20 mouse cellular contexts compared by ENCODE assay signal in the genomic region with DNA sequence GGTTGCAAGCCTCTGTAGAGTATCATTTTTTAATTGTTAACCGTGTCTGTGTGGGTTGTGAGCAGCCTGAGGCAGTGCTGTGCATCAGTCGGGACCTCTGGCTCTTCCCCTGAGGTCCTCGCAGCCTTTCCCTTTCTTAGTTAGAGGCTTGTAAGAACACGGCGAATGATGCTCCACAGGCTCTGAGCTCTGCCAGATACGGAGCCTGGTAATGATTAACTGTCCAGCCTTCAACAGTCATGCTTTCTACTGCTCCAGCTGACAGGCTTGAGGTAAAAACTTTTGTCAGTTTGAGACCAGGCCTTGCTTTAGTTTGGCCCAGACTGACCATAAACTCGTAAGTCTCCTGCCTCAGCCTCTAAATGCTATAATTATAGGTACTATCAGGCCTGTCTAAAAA. TPM values are rescaled to one million over a fixed set of nuclear protein-coding genes. Genes with fewer than 3 reads are reported as not detected.
DNase-seq lines count a peak whose midpoint lies in the region; ATAC-seq and TF ChIP-seq lines count a peak whose summit lies in the region.
"Had no signal": no experiment of that assay in that cellular context is flagged by ENCODE, and none has a peak within 500 bp of the region (broad histone marks: within the 10 kb centered on the region; RNA-seq: fewer than 3 reads in every experiment).

No protein-coding gene starts in this region.

- H3K9ac ChIP-seq in intestine, embryonic 14.5 days (ENCODE audit: low read length): no peak overlapping the region
- no peak overlapping the region for H3K9ac ChIP-seq in intestine, embryonic 16.5 days (ENCODE audit: low read depth, low read length)
- peak overlapping the region; percentile 39 for H3K9ac ChIP-seq in liver, embryonic 12.5 days
- no peak overlapping the region; the same call in 1 of the 2 replicates for H3K9ac ChIP-seq in liver, postnatal 0 days (replicated peaks)
- H3K9ac ChIP-seq: forebrain, embryonic 13.5 days; heart, embryonic 12.5 days; lung, embryonic 15.5 days had no signal

- H3K4me2 ChIP-seq in intestine, embryonic 14.5 days (ENCODE audit: low read length): no peak overlapping the region
- no peak overlapping the region for H3K4me2 ChIP-seq in intestine, embryonic 16.5 days (ENCODE audit: low read depth, low read length)
- peak overlapping the region; percentile 31 for H3K4me2 ChIP-seq in liver, embryonic 12.5 days
- peak overlapping the region; percentile 54 for H3K4me2 ChIP-seq in liver, postnatal 0 days (ENCODE audit: low read depth, low read length)
- H3K4me2 ChIP-seq: forebrain, embryonic 13.5 days; heart, embryonic 12.5 days; lung, embryonic 15.5 days; midbrain, embryonic 11.5 days had no signal

- ATAC-seq in intestine, embryonic 14.5 days (replicated peaks; ENCODE audit: low FRiP score, low TSS enrichment, low read depth): no peak
- ATAC-seq in intestine, embryonic 16.5 days: no peak
- no peak for ATAC-seq in liver, embryonic 12.5 days
- ATAC-seq in liver, postnatal 0 days: no peak
- ATAC-seq: forebrain, embryonic 13.5 days; hindbrain, postnatal 0 days had no signal

- 43% methylated on average over 7 of the region's 7 CpGs for WGBS in intestine, embryonic 14.5 days
- 45% methylated on average over 7 of the region's 7 CpGs for WGBS in intestine, embryonic 16.5 days
- 74% methylated on average over 7 of the region's 7 CpGs for WGBS in liver, embryonic 12.5 days (ENCODE audit: insufficient replicate concordance)
- 68% methylated on average over 7 of the region's 7 CpGs for WGBS in liver, postnatal 0 days (ENCODE audit: insufficient replicate concordance)

- H3K36me3 ChIP-seq in intestine, embryonic 14.5 days (ENCODE audit: control insufficient read depth, insufficient read depth, low read length): peaks cover 36% of the 10 kb centered on the region
- H3K36me3 ChIP-seq in intestine, embryonic 16.5 days (ENCODE audit: control insufficient read depth, insufficient read depth, low read length): peaks cover 9% of the 10 kb centered on the region; the same call in 1 of the 2 replicates
- peaks cover 54% of the 10 kb centered on the region for H3K36me3 ChIP-seq in liver, embryonic 12.5 days
- peaks cover 32% of the 10 kb centered on the region for H3K36me3 ChIP-seq in liver, postnatal 0 days (replicated peaks; ENCODE audit: insufficient read depth, low read length)

- no peak for TF ChIP-seq CTCF in liver, postnatal 0 days (IDR thresholded peaks at IDR 0.05; ENCODE audit: low read depth)

- peak; percentile 48 for DNase-seq in intestine, embryonic 14.5 days (ENCODE audit: low spot score)
- DNase-seq in liver: no peak
- DNase-seq in kidney, postnatal 25 days: peak; percentile 67 to 80
- peak; percentile 26 for DNase-seq in liver, postnatal 0 days
- no peak for DNase-seq in frontal cortex, postnatal 36 days (ENCODE audit: low spot score in 2 of 2)
- no peak for DNase-seq in natural killer cell, adult 2 months (ENCODE audit: low spot score in 2 of 2)
- DNase-seq: adrenal gland, postnatal 36 days; cerebellum, adult 9-11 months; gastrocnemius, postnatal 36 days; heart, postnatal 36 days had no signal

- no peak overlapping the region for H3K27ac ChIP-seq in intestine, embryonic 14.5 days (ENCODE audit: low read depth)
- no peak overlapping the region; the same call in 1 of the 2 replicates for H3K27ac ChIP-seq in intestine, embryonic 16.5 days (ENCODE audit: low read length)
- H3K27ac ChIP-seq in liver, embryonic 12.5 days: peak overlapping the region; percentile 60
- H3K27ac ChIP-seq in liver, postnatal 0 days (ENCODE audit: low read depth): peak overlapping the region; percentile 53; the same call in 1 of the 2 replicates
- H3K27ac ChIP-seq: forebrain, embryonic 13.5 days; hindbrain, postnatal 0 days; layer of hippocampus, adult 2 months; limb, embryonic 10.5 days; lung, embryonic 15.5 days; macrophage had no signal

- no peaks in the 10 kb centered on the region for H3K9me3 ChIP-seq in intestine, embryonic 14.5 days (ENCODE audit: control insufficient read depth, low read length)
- no peaks in the 10 kb centered on the region for H3K9me3 ChIP-seq in intestine, embryonic 16.5 days (ENCODE audit: control insufficient read depth, low read length)
- H3K9me3 ChIP-seq in liver, embryonic 12.5 days (replicated peaks): no peaks in the 10 kb centered on the region
- no peaks in the 10 kb centered on the region for H3K9me3 ChIP-seq in liver, postnatal 0 days (ENCODE audit: low read length)
- H3K9me3 ChIP-seq: forebrain, embryonic 13.5 days; heart, embryonic 12.5 days; limb, embryonic 10.5 days; lung, embryonic 15.5 days had no signal

- peaks cover 25% of the 10 kb centered on the region for H3K4me1 ChIP-seq in intestine, embryonic 14.5 days (replicated peaks; ENCODE audit: control insufficient read depth, insufficient read depth, low read length)
- H3K4me1 ChIP-seq in intestine, embryonic 16.5 days (ENCODE audit: control insufficient read depth, insufficient read depth, low read length): peaks cover 29% of the 10 kb centered on the region
- peaks cover 72% of the 10 kb centered on the region for H3K4me1 ChIP-seq in liver, embryonic 12.5 days
- H3K4me1 ChIP-seq in liver, postnatal 0 days (ENCODE audit: insufficient read depth): peaks cover 23% of the 10 kb centered on the region

- no peaks in the 10 kb centered on the region for H3K27me3 ChIP-seq in intestine, embryonic 14.5 days (replicated peaks; ENCODE audit: control insufficient read depth, insufficient read depth, low read length)
- no peaks in the 10 kb centered on the region for H3K27me3 ChIP-seq in intestine, embryonic 16.5 days (replicated peaks; ENCODE audit: control insufficient read depth, insufficient read depth, low read length)
- H3K27me3 ChIP-seq in liver, embryonic 12.5 days (replicated peaks): peaks cover 4% of the 10 kb centered on the region; the same call in 1 of the 2 replicates
- no peaks in the 10 kb centered on the region for H3K27me3 ChIP-seq in liver, postnatal 0 days (ENCODE audit: insufficient read depth, low read length)
- H3K27me3 ChIP-seq: forebrain, embryonic 13.5 days; heart, embryonic 12.5 days; lung, embryonic 15.5 days had no signal

- no peak for TF ChIP-seq EP300 in liver, postnatal 0 days (IDR thresholded peaks at IDR 0.05; ENCODE audit: low read depth)

- H3K4me3 ChIP-seq in intestine, embryonic 14.5 days (ENCODE audit: low read depth, low read length): no peak overlapping the region
- H3K4me3 ChIP-seq in intestine, embryonic 16.5 days (ENCODE audit: low read length): no peak overlapping the region
- H3K4me3 ChIP-seq in liver, embryonic 12.5 days: peak overlapping the region; percentile 11; the same call in 1 of the 2 replicates
- H3K4me3 ChIP-seq in liver, postnatal 0 days (ENCODE audit: low read depth, low read length): peak overlapping the region; percentile 3
- H3K4me3 ChIP-seq: forebrain, embryonic 13.5 days; heart, embryonic 12.5 days; layer of hippocampus, adult 2 months; limb, embryonic 10.5 days; lung, embryonic 15.5 days had no signal

RNA-seq across cellular contexts. Expression of a gene that starts 3.3 kb away (rescaled TPM):
- 46.7 and 67.0 TPM in 2 replicates for polyA plus RNA-seq in intestine, embryonic 14.5 days (2014; fragmentation: Nextera tagmentation; extraction: Ambion mirVana)
- 50.3 and 55.5 TPM in 2 replicates for polyA plus RNA-seq in intestine, embryonic 16.5 days (2015; fragmentation: Nextera tagmentation; extraction: Ambion mirVana)
- polyA plus RNA-seq in liver, embryonic 12.5 days (2016; fragmentation: Nextera tagmentation; extraction: Ambion mirVana): 81.0 and 81.3 TPM in 2 replicates
- 40.0 and 41.0 TPM in 2 replicates for polyA plus RNA-seq in liver, postnatal 0 days (2015; fragmentation: Nextera tagmentation; extraction: Ambion mirVana)

Comparison
In these comparisons a context has a peak if more than half of its experiments do, and no peak if none do; other contexts are left out.
1. DNase-seq: peak in intestine, embryonic 14.5 days (single experiment), kidney, postnatal 25 days (2 of 2) and liver, postnatal 0 days (single experiment); none in liver (single experiment), frontal cortex, postnatal 36 days (0 of 2) and natural killer cell, adult 2 months (0 of 2).
2. H3K27ac ChIP-seq: peak in liver, embryonic 12.5 days (single experiment) and liver, postnatal 0 days (single experiment); none in intestine, embryonic 14.5 days (single experiment) and intestine, embryonic 16.5 days (single experiment).
3. H3K4me2 ChIP-seq: peak in liver, embryonic 12.5 days (single experiment) and liver, postnatal 0 days (single experiment); none in intestine, embryonic 14.5 days (single experiment) and intestine, embryonic 16.5 days (single experiment).
4. H3K4me3 ChIP-seq: peak in liver, embryonic 12.5 days (single experiment) and liver, postnatal 0 days (single experiment); none in intestine, embryonic 14.5 days (single experiment) and intestine, embryonic 16.5 days (single experiment).